Mouse (Mus musculus): ENCODE results near the gene Tysnd1.

Gene Tysnd1

DNA sequence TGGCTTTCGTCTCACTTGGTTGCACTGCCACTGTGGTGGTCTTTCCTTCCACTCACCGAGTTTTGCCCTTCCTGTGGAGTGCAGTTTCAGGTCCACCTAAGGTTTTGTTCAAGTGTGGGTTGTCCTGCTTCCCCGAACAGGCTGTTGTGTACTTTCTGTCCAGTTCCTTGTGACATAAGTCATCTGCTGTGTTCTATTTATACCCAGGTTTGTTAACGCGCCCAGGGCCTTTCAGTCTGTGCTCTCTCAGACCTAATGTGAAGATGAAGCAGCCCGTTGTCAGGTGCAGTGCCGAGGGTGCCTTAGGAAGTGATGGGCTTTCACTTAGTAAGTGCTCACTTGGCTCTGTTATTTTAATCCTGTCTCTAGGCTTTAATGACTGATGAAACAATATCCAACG is 5.9 kb upstream of the Tysnd1 start:
- DNase-seq (ENCODE audit: low spot score), result no peak

DNA sequence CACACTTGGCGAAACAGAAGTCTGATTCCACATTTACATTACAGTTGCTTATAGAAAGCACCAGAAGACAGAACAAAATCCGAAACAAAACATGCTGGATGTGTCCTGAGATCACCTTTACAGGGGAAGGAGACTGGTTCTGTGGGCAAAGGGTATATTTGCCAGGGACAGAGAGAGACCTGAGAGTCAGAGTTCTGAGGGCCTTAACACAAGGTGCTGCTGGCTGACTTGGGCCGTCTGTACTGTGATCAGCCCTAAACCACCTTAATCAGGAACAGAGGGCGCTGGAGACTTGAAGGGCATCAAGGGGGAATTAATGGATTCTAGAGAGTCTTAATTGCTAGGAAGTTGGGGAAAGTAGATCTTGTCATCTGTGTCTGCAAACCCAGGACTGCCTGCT is 1.8 kb upstream of the Tysnd1 start:
- DNase-seq (ENCODE audit: low spot score), result no peak

DNA sequence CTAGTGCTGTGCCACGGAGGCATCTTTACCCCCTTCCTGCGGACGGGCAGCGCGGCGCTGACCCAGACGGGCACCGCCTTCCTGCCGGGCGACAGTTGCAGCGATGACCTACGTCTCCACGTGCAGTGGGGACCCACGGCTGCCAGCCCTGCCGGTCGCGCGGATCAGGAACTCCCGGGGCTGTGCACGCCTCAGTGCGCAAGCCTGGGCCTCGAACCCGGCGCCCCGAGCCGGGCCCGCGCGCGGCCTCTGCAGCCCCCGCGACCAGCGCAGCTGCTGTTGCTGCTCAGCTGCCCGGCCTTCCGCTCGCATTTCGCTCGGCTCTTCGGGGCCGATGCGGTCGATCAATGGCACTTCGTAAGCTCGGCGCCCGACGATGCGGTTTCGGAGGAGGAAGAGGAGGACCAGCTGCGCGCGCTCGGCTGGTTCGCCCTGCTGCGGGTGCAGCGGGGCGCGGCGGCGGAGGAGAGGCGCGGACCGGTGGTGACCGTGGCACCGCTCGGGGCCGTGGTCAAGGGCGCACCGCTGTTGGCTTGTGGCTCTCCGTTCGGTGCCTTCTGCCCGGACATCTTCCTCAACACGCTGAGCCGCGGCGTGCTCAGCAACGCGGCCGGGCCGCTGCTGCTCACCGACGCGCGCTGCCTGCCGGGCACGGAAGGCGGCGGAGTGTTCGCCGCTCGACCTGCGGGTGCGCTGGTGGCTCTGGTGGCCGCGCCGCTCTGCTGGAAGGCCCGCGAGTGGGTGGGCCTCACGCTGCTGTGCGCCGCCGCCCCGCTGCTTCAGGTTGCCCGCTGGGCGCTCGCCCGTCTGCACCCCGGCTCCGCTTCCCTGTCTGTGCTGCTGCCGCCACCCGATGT is 617 bp downstream of the Tysnd1 start:
- peak; percentile 29 for DNase-seq (ENCODE audit: low spot score)

DNA sequence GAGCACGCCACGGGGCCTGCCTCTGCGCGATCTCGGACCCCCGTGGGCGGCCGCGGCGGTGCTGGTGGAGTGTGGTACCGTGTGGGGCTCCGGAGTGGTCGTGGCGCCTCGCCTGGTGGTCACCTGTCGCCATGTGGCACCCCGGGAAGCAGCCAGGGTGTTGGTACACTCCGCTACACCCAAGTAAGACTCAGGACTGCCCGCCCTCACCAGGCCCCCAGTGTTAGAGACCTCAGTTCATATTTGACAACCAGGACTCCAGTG is 1.2 kb downstream of the Tysnd1 start:
- DNase-seq (ENCODE audit: low spot score), result no peak

DNA sequence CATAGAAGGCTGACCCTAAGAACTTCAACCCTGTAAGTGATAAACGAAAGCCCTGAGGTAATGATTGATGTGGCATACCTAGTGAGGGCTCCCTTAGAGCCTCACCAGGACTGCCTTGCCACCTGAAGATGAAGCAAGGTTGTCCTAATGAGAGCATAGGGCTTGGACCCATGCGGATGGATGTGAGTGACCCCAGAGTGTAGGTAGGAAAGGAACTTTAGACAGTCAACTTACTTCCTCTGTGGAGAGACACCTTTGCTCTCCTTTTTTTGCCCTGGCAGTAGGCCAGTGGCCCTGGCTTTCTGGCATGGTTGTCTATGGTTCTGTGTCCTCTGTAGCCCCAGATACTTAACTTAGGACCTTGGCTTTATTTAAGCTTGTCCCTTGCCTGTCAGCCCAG is 1.7 kb downstream of the Tysnd1 start:
- no peak for DNase-seq (ENCODE audit: low spot score)

DNA sequence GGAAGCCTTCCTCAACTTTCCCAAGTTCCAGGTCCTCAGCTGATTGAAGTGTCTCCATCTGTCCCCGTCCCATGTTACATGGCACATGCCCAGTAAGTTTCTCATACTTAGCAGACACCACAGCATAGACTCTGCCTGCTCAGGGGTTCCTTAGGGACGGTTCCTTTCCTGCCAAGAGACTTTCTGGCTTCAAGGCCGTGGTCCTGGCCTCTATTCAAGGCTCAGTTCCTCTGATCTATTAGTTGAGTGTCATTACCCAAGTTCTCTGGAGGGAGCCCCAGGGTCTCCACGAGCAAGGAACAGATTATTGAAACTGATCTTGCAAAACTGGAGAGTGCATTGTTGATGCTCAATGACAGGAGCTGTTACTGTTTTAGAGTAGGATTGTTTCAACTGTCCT is 9.3 kb downstream of the Tysnd1 start:
- DNase-seq (ENCODE audit: low spot score), result no peak

DNA sequence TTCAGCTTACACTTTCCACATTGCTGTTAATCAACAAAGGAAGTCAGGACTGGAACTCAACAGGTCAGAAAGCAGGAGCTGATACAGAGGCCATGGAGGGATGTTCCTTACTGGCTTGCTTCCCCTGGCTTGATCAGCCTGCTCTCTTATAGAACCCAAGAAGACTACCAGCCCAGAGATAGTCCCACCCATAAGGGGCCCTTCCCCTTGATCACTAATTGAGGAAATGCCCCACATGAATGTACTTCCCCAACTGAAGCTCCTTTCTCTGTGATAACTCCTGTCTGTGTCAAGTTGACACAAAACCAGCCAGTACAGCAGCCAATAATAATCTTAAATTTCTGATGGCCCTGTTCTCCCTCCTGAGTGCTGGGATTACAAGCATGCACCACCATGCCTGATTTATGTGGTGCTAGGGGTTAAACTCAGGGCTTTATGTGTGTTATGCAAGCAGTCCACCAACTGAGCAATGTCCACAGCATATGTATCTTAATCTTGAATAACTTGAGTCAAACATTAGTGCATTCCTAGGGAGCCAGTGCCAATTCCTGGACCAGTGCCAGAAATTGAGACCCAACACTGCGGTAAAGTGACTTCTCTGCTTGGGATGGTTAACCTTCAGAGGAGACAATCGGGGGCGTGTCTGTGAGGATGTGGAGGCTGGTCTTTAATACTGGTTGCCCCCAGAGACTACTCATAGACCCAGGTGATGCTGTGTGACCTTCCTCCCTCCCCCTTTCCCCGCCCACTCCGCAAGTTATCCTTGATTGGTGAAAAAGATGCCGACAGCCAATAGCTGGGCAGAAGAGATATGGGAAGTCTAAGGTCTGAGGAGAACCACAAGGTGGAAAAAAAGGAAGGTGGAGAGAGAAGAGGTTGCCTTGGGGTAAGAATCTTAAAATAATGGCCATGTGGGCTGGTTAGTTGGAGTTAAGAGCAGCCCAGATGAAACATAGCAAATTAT is 11.4 kb downstream of the Tysnd1 start:
- DNase-seq (ENCODE audit: low spot score), result no peak

DNA sequence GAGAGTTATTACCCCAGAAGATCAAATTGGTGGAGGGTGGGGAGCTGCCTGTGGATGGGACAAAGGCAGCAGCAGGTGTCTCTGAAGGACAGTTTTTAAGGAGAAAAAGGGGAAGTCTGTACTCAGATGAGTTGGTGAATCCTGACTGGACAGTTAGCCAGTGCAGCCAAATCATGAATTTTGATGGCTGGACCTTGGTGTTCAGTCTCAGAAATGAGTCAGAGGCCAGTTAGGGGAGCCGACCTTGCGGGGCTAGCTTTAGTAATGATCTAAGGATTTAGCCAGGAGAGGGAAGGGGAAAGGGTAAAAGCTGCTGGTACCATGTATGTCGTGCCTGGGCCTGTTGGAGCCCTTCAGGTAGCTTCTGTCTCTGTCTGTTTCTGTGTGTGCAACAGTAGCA is 18.3 kb downstream of the Tysnd1 start:
- DNase-seq (ENCODE audit: low spot score), result no peak

DNA sequence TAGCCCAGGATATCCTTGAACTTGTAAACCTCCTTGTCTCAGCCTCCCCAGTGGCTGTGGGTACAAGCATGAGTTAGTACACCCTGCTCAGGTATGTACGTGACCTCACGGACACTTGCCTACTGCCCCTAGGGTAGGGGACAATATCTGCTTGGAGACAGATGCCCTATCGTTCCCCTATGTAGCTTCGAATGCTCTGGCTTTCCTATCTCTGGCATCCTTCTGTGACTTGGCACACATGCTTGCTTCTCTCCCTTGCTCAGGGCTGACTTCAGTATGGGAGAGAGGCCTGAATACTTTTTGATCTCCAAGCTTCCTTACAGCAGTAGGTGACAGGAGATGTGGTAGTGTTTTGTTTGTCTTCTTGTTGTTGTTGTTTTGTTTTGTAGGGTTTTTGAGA is 18.8 kb downstream of the Tysnd1 start:
- DNase-seq (ENCODE audit: low spot score), result no peak

DNA sequence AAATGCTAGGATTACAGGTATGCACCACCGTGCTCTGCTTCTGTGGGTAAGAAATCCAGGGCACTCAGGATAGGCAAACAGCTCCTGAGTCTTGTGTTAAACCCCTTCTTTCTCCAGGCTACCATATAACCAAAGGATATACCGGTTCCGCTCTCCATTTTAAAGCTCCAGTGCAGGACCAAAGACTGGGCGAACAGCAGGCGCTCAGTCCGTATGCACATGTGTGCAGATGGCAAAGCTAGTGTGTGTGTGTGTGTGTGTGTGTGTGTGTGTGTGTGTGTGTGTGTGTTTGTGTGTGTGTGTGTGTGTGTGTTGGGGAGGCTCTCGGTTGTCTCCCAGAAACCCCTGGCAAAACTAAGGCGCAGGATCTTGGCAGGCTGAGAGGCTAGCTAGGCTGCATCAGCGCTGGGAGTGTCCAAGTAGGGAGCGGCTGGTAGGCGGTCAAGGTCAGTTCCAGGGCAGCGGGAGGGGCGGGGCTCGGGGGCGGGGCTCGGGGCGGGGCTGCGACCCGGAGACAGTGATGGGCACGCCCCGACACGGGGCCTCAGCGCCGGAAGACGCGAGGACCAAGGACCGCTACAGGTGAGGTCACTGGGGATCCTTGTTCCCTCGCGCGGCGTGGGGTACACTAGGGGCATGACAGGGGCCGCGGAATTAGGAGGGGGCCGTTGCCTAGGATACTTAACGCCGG is 19.6 kb downstream of the Tysnd1 start, which contains the start of gene Aifm2:
Aifm2 (plus strand) TSS at position 493 of the 691 bp plus-strand sequence.
- DNase-seq (ENCODE audit: low spot score), result peak; percentile 34

DNA sequence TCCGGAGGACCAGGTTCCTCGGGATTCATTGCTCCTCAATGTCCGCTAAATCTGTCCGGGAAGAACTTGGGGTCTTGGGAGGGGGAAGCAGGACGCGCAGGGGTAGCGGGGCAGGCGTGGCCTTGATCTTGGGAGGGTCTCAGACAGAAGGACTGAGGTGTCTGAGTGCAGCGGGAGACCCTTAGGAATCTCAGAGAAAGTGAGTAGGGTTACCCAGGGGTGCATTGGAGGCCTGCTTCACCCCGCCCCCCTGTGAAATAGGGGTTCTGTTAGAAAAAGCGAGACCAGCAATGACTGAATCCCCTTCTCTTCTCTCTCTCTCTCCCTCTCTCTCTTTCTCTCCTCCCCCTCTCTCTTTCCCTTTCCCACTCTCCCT is 20.1 kb downstream of the Tysnd1 start:
- no peak for DNase-seq (ENCODE audit: low spot score)

DNA sequence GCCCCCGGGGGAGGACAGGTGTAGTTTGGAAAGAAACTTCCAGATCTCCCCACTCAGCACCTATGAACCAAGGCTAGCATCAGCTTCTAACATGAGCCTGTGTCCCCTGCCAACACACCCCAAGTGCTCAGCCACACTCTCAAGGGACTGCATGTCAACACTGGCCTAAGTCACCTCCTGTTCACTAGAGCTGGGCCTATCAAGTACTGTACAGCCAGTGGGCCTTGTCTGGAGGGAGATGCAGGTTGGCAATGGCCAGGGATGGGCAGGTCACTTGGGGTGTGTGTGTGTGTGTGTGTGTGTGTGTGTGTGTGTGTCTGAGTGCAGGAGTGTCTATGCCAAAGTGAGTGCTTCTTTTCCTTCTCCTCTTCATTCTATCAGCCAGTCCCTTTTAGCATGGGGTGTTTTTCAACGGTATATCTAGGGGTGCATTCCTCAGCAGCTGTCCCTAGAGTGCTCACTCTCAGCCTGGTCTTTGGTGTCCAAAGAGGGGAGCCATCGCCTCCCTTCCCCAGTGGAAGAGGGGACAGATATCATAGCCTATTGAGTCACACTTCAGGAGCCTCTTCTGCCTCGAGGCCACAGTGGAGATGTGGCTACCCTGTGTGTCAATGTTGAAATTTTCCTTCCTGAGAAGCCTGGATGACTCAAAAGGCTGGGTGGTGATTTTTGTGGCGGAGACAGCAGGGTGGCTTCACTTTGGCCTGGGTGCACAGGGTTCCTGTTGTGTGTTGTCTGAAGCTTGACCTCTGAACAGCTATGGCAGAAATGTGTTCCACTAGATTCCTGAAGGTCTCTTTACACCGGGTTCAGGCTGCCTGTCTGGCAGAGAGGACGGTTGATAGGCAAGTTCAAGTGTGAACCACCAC is 20.9 kb downstream of the Tysnd1 start:
- DNase-seq (ENCODE audit: low spot score), result no peak

DNA sequence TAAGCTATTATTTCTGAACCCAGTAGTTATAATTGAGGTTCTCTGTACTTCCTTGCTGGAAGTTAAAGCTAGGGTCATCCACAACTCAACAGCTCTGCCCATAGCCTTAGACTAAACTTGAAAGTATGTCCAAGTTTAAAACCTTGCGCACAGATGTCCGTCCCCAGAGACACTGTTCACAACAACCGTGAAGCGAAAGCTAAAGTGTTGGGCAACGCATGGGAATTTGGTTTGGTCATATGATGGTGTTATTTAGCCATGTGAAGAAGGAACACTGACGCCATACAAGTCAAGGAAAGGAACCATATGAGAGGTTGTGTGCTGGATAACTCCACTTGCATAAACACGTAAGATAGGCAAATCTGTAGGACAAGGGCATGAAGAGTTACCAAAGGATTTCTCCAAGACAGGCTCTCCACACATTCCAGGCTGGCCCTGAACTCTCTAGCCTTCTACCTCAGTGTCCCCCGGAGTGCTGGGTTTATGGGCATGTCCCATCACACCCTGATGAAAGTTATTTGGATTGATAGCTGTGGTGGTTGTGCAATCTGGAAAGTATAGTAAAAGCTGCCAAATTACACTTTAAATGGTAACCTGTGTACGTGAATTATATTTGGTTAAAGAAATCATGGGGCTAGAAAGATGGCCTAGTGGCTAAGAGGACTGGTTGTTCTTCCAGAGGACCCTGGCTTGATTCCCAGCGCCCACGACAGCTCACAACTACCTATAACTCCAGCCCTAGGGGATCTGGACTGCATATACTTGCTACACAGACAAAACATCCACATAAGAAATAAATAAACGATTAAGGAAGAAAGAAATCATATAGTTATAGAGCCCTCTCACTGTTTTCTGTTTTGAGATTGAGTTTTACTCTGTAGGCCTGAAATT is 22.3 kb downstream of the Tysnd1 start:
- no peak for DNase-seq (ENCODE audit: low spot score)

DNA sequence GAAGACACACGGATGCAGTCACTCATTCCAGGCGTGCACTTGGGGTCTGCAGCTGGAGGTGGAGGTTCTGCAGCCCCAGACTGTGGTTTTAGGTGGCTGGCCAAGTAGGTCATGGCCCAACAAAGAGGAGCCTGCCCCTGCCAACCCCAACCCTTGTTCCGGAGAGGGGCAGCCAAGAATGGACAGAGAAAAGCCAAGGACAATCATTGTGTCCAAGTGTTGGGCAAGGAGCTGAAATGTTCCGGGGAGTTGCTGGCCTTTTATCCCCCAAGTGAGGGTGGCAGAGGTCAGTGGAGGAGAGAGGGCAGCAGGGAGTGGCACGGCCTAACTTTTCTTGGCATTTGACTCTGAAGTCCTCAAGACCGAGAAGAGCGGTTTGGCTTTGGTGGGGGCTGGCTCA is 25.0 kb downstream of the Tysnd1 start:
- DNase-seq (ENCODE audit: low spot score), result no peak

DNA sequence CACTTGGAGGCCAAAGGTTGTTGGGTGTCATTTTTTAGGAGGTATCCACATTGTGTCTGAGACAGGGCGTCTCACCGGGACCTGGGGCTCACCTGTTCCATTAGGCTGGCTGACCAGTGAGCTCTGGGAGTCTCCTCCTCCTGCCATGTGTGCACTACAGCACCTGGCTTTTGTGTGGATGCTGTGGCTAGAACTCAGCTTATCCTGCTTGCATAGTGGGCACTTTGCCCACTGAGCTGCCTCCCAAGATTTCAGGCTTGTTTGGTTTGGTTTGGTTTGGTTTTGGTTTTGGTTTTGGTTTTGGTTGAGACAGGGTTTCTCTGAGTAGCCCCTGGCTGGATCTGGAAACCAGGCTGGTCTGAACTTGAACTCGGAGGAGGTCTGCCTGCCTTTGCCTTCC is 26.9 kb downstream of the Tysnd1 start:
- no peak for DNase-seq (ENCODE audit: low spot score)

DNA sequence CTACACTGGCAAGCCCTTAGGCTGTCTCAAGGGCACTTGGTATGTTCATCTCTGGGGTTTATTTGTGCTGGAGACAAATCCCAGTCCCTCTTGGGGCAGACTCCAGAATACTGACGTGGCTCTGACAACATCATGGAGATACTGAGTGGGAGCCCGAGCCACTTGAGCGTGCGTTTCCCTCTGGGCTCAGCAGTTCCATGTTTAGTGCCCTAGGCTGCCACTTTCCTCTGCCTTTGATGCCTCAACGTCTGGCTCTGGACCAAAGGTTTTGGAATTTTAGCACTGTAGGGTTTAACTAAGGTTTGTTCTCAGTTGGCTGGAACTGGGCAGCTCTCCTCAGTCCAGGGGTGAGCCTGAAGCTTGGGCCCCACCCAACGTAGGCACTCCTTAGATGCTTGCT is 28.0 kb downstream of the Tysnd1 start:
- no peak for DNase-seq (ENCODE audit: low spot score)

DNA sequence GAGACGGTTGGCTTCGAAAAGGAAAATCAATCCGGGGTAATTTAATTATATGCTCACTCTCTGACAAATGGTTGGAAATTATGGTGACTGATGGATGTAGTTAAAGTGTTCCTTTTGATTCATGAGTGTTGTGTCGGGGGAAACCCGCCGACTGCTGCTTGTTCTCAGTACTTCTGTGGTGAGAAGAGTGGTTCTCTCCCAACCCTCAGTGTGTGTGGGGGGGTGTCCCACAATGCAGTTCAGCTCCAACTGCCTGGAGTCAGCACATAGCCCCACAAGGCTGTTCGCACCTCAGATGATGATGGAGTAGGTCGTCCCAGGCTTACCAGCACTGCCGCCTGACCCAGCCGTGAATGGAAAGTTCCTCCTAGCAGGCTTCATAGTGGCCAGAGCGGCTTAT is 33.9 kb downstream of the Tysnd1 start:
- no peak for DNase-seq (ENCODE audit: low spot score)

DNA sequence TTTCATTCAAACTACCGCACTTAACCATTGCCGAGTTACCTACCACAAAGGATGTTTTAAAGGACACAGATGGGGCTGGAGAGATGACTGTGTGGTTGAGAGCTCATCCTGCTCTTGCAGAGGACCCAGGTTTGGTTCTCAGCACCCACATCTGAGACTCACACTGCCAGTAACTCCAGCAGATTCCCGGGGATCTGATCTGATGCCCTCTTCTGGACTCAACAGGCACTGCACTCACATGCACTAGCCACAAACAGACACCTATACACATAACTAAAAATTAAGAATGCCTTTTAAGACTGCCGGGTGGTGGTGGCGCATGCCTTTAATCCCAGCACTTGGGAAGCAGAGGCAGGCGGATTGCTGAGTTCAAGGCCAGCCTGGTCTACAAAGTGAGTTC is 34.9 kb downstream of the Tysnd1 start:
- DNase-seq (ENCODE audit: low spot score), result no peak

DNA sequence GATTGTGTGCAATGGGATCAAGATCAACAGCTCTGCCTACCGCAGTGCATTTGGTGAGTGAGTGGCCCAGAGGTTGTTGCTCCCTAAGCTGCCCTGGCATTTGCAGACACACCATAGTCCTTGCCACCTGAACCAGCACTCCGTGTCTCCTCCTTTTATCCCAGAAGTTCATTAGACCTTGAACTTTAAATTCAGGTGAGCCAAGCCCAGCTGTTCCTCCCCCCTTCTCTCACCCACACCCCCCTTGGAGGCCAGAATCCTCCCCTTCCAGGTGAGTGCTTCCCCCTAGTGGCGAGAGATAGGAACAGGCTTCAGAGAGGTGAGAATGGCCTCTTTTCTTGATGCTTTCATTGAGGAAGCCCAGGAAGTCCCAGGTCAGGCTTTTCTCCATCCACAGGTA is 39.1 kb downstream of the Tysnd1 start:
- no peak for DNase-seq (ENCODE audit: low spot score)

DNA sequence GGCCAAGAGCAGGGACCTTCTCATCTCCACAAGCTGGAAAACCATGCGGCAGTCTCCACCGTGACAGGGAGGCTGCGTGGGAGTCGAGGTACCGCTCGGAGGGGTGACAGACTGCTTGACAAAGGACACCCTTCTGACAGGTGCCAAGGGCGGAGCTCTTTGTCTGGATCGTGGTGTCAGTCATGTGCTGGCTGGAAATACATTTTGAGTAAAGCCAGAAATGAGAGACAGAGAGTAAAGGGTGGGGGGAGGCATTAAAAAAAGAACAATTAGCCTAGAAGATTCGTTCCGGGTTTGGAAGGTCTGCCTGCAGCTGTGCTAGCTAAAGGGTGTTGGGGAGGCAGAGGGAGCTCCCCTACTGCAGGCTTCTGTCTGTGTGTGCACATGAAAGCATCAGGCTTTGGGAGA is 41.4 kb downstream of the Tysnd1 start:
- DNase-seq (ENCODE audit: low spot score), result no peak

DNA sequence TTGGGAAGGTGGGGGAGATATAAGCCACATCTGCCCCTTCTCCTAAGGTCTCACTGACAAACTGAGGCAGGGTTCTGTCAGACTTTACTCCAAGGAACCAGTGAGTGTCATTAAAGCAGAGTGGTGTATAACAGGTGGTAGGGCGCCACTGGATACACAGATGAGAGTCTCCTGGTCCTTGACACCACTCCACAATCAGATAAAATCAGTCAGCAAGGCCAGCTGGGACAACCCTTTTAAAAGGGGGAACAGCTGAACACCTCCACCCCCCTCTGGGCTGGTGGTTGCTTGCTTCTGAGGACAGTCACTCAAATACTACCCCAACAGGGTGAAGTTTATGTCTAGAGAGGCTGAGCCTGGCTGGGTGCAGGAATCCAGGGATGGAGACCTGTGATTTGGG is 42.2 kb downstream of the Tysnd1 start:
- no peak for DNase-seq (ENCODE audit: low spot score)
